22 mouse cellular contexts compared by ENCODE assay signal in genomic region chr17:24149421-24149820, GRCm38 (mm10). TPM values are rescaled to one million over a fixed set of nuclear protein-coding genes. Genes with fewer than 3 reads are reported as not detected.
"Had no signal": no experiment of that assay in that cellular context is flagged by ENCODE, and none has a peak within 500 bp of the region (broad histone marks: within the 10 kb centered on the region; RNA-seq: fewer than 3 reads in every experiment).

No protein-coding gene starts in this region.

- H3K36me3 ChIP-seq: limb, embryonic 10.5 days; limb, embryonic 13.5 days; liver, embryonic 12.5 days; liver, embryonic 15.5 days; lung, embryonic 15.5 days; midbrain, embryonic 12.5 days; midbrain, embryonic 15.5 days; neural tube, embryonic 13.5 days had no signal

- H3K27ac ChIP-seq: kidney, postnatal 0 days; layer of hippocampus, adult 2 months; limb, embryonic 10.5 days; limb, embryonic 13.5 days; liver, embryonic 12.5 days; liver, embryonic 15.5 days; lung, embryonic 15.5 days; midbrain, embryonic 12.5 days; midbrain, embryonic 15.5 days; neural tube, embryonic 13.5 days had no signal

- H3K27me3 ChIP-seq: limb, embryonic 13.5 days; liver, embryonic 12.5 days; liver, embryonic 15.5 days; lung, embryonic 15.5 days; midbrain, embryonic 12.5 days; midbrain, embryonic 15.5 days; neural tube, embryonic 13.5 days had no signal

- DNase-seq: kidney, adult 2 months; kidney, postnatal 25 days; layer of hippocampus, adult 9-11 months; liver; lung, postnatal 10 days; lung, postnatal 36 days; retina, postnatal 1 day; right cerebral cortex, postnatal 25 days; thymus, postnatal 25 days had no signal

- H3K4me3 ChIP-seq: layer of hippocampus, adult 2 months; limb, embryonic 10.5 days; limb, embryonic 13.5 days; liver, embryonic 12.5 days; liver, embryonic 15.5 days; lung, embryonic 15.5 days; midbrain, embryonic 12.5 days; midbrain, embryonic 15.5 days; myocyte; neural tube, embryonic 13.5 days had no signal

RNA-seq across cellular contexts. Expression of gene Ntn3, which starts 59.9 kb away (rescaled TPM):
- total RNA-seq: monocyte, adult 5-6 weeks; neutrophil, adult 5-6 weeks had no signal
